8 mouse cellular contexts compared by ENCODE assay signal in genomic region chr3:94260598-94260997, GRCm38 (mm10). TPM values are rescaled to one million over a fixed set of nuclear protein-coding genes. Genes with fewer than 3 reads are reported as not detected.
A peak's percentile ranks its signal among the peaks of the same experiment; 100 is the strongest.
DNase-seq lines count a peak whose midpoint lies in the region; ATAC-seq lines count a peak whose summit lies in the region.

No protein-coding gene starts in this region.

- ATAC-seq in frontal cortex, adult (ENCODE audit: low TSS enrichment), result peak; percentile 90
- ATAC-seq in neural tube, embryonic 13.5 days (ENCODE audit: low read depth), result peak; percentile 43; the same call in 1 of the 2 replicates
- peak; percentile 66; the same call in 1 of the 2 replicates for ATAC-seq in forebrain, embryonic 15.5 days (replicated peaks)
- ATAC-seq in megakaryocyte, adult 5-6 weeks (ENCODE audit: poor library complexity, severe bottlenecking), result no peak

- H3K27me3 ChIP-seq in neural tube, embryonic 13.5 days, result no peaks in the 10 kb centered on the region
- H3K27me3 ChIP-seq in forebrain, embryonic 15.5 days, result no peaks in the 10 kb centered on the region

- WGBS in neural tube, embryonic 13.5 days, result 50% methylated on average over 6 of the region's 6 CpGs
- 56% methylated on average over 6 of the region's 6 CpGs for WGBS in forebrain, embryonic 15.5 days

- no peak for DNase-seq in frontal cortex, postnatal 14 days (ENCODE audit: low spot score in 2 of 2)
- DNase-seq in neural tube, embryonic 10.5 days (ENCODE audit: extremely low spot score, low spot score), result no peak
- DNase-seq in retina, adult 2 months (ENCODE audit: low read depth, low spot score), result peak; percentile 3
- no peak for DNase-seq in urinary bladder, postnatal 36 days (ENCODE audit: low spot score in 2 of 2)

- H3K4me1 ChIP-seq in neural tube, embryonic 13.5 days (replicated peaks), result no peaks in the 10 kb centered on the region
- H3K4me1 ChIP-seq in forebrain, embryonic 15.5 days, result no peaks in the 10 kb centered on the region

- H3K9ac ChIP-seq in neural tube, embryonic 13.5 days, result no peak overlapping the region
- no peak overlapping the region for H3K9ac ChIP-seq in forebrain, embryonic 15.5 days (replicated peaks)

- no peak overlapping the region for H3K4me3 ChIP-seq in neural tube, embryonic 13.5 days
- H3K4me3 ChIP-seq in forebrain, embryonic 15.5 days, result no peak overlapping the region

- no peak overlapping the region for H3K4me2 ChIP-seq in neural tube, embryonic 13.5 days
- no peak overlapping the region for H3K4me2 ChIP-seq in forebrain, embryonic 15.5 days (replicated peaks)

- no peaks in the 10 kb centered on the region for H3K36me3 ChIP-seq in neural tube, embryonic 13.5 days
- no peaks in the 10 kb centered on the region for H3K36me3 ChIP-seq in forebrain, embryonic 15.5 days

- H3K9me3 ChIP-seq in neural tube, embryonic 13.5 days, result no peaks in the 10 kb centered on the region
- no peaks in the 10 kb centered on the region for H3K9me3 ChIP-seq in forebrain, embryonic 15.5 days

- H3K27ac ChIP-seq in neural tube, embryonic 13.5 days (replicated peaks), result no peak overlapping the region
- H3K27ac ChIP-seq in forebrain, embryonic 15.5 days (replicated peaks), result no peak overlapping the region

RNA-seq across cellular contexts. Expression of gene Gm4778, which starts 3.2 kb away (rescaled TPM):
- not detected in 2 replicates for polyA plus RNA-seq in neural tube, embryonic 13.5 days (2015; fragmentation: Nextera tagmentation; extraction: Ambion mirVana)
- polyA plus RNA-seq in forebrain, embryonic 15.5 days (2015; fragmentation: Nextera tagmentation; extraction: Ambion mirVana), result not detected in 2 replicates
- total RNA-seq in megakaryocyte, adult 5-6 weeks (2015), result not detected in 2 replicates
- not detected in 2 replicates for total RNA-seq in megakaryocyte, adult 5-6 weeks (2017)

RNA-seq across cellular contexts. Expression of gene Them4, which starts 49.3 kb away (rescaled TPM):
- 39.0 and 49.2 TPM in 2 replicates for polyA plus RNA-seq in neural tube, embryonic 13.5 days (2015; fragmentation: Nextera tagmentation; extraction: Ambion mirVana)
- 32.1 and 34.1 TPM in 2 replicates for polyA plus RNA-seq in forebrain, embryonic 15.5 days (2015; fragmentation: Nextera tagmentation; extraction: Ambion mirVana)
- total RNA-seq in megakaryocyte, adult 5-6 weeks (2015), result 2.9 and 3.5 TPM in 2 replicates
- total RNA-seq in megakaryocyte, adult 5-6 weeks (2017), result 1.8 and 2.9 TPM in 2 replicates
